In genomic region chr1:143173836-143174235, GRCm38 (mm10) we compare ENCODE assay signal across 19 mouse cellular contexts.
DNase-seq lines count a peak whose midpoint lies in the region; ATAC-seq and TF ChIP-seq lines count a peak whose summit lies in the region.
"Had no signal": no experiment of that assay in that cellular context is flagged by ENCODE, and none has a peak within 500 bp of the region (broad histone marks: within the 10 kb centered on the region; RNA-seq: fewer than 3 reads in every experiment).

No protein-coding gene starts in this region.

- TF ChIP-seq POLR2A in brain, embryonic 14.5 days (IDR thresholded peaks at IDR 0.05; ENCODE audit: borderline replicate concordance, extremely low read depth, insufficient read depth, insufficient read length, poor library complexity, severe bottlenecking): no peak

- H3K9ac ChIP-seq in forebrain, postnatal 0 days: no peak overlapping the region
- H3K9ac ChIP-seq in forebrain, embryonic 12.5 days: no peak overlapping the region
- H3K9ac ChIP-seq: embryonic facial prominence, embryonic 15.5 days; limb, embryonic 15.5 days; neural tube, embryonic 12.5 days had no signal

- no peak overlapping the region for H3K4me3 ChIP-seq in forebrain, postnatal 0 days (ENCODE audit: low read depth, low read length)
- H3K4me3 ChIP-seq in forebrain, embryonic 12.5 days (replicated peaks): no peak overlapping the region
- H3K4me3 ChIP-seq: embryonic facial prominence, embryonic 15.5 days; heart, embryonic 10.5 days; limb, embryonic 15.5 days; megakaryocyte, embryonic 14.5 days; neural tube, embryonic 12.5 days had no signal

- peak; percentile 30 for DNase-seq in forebrain, postnatal 0 days
- DNase-seq in A20 (ENCODE audit: low read depth, low spot score): peak; percentile 17
- DNase-seq in brain, embryonic 14.5 days (ENCODE audit: low read depth): peak; percentile 61
- DNase-seq in layer of hippocampus, adult 8-10 months (ENCODE audit: low spot score in 2 of 2): peak; percentile 59 to 69
- DNase-seq: embryo, embryonic 11 days; gastrocnemius, postnatal 25 days; heart, postnatal 14 days; kidney, adult 2 months; kidney, postnatal 36 days; lung, postnatal 14 days; thymus, postnatal 25 days had no signal

- H3K36me3 ChIP-seq in forebrain, postnatal 0 days (ENCODE audit: insufficient read depth): no peaks in the 10 kb centered on the region
- no peaks in the 10 kb centered on the region for H3K36me3 ChIP-seq in forebrain, embryonic 12.5 days (replicated peaks)
- H3K36me3 ChIP-seq: embryonic facial prominence, embryonic 15.5 days; heart, embryonic 10.5 days; limb, embryonic 15.5 days; neural tube, embryonic 12.5 days had no signal

- H3K27me3 ChIP-seq in forebrain, postnatal 0 days (ENCODE audit: insufficient read depth, low read length): no peaks in the 10 kb centered on the region
- H3K27me3 ChIP-seq in forebrain, embryonic 12.5 days: no peaks in the 10 kb centered on the region
- H3K27me3 ChIP-seq: embryonic facial prominence, embryonic 15.5 days; limb, embryonic 15.5 days; megakaryocyte, embryonic 14.5 days; neural tube, embryonic 12.5 days had no signal

- no peak for TF ChIP-seq CTCF in forebrain, postnatal 0 days (IDR thresholded peaks at IDR 0.05; ENCODE audit: low read depth)
- TF ChIP-seq CTCF in brain, embryonic 14.5 days (IDR thresholded peaks at IDR 0.05; ENCODE audit: borderline replicate concordance, extremely low read depth, insufficient read depth, insufficient read length): no peak

- H3K4me1 ChIP-seq in forebrain, postnatal 0 days (ENCODE audit: insufficient read depth): no peaks in the 10 kb centered on the region
- H3K4me1 ChIP-seq in forebrain, embryonic 12.5 days: no peaks in the 10 kb centered on the region
- H3K4me1 ChIP-seq: embryonic facial prominence, embryonic 15.5 days; limb, embryonic 15.5 days; megakaryocyte, embryonic 14.5 days; neural tube, embryonic 12.5 days had no signal

- no peak overlapping the region for H3K27ac ChIP-seq in forebrain, postnatal 0 days (ENCODE audit: low read depth, low read length)
- no peak overlapping the region for H3K27ac ChIP-seq in forebrain, embryonic 12.5 days
- H3K27ac ChIP-seq: embryonic facial prominence, embryonic 15.5 days; heart, embryonic 10.5 days; limb, embryonic 15.5 days; neural tube, embryonic 12.5 days had no signal

- ATAC-seq in forebrain, postnatal 0 days: no peak
- no peak for ATAC-seq in forebrain, embryonic 12.5 days (ENCODE audit: low FRiP score)
- no peak for ATAC-seq in monocyte, adult 5-6 weeks (replicated peaks; ENCODE audit: insufficient number of reproducible peaks, low FRiP score, low TSS enrichment, poor library complexity, severe bottlenecking)
- ATAC-seq in megakaryocyte-erythroid progenitor cell, adult 5-6 weeks (replicated peaks; ENCODE audit: low FRiP score, low TSS enrichment, poor library complexity, severe bottlenecking): no peak

- WGBS in forebrain, postnatal 0 days: 56% methylated on average over 2 of the region's 2 CpGs
- WGBS in forebrain, embryonic 12.5 days: 90% methylated on average over 2 of the region's 2 CpGs

- no peak overlapping the region for H3K4me2 ChIP-seq in forebrain, postnatal 0 days (ENCODE audit: low read depth)
- H3K4me2 ChIP-seq in forebrain, embryonic 12.5 days: no peak overlapping the region
- H3K4me2 ChIP-seq: embryonic facial prominence, embryonic 15.5 days; limb, embryonic 15.5 days; neural tube, embryonic 12.5 days had no signal

- no peaks in the 10 kb centered on the region for H3K9me3 ChIP-seq in forebrain, postnatal 0 days (ENCODE audit: low read length)
- no peaks in the 10 kb centered on the region for H3K9me3 ChIP-seq in forebrain, embryonic 12.5 days
- H3K9me3 ChIP-seq: embryonic facial prominence, embryonic 15.5 days; heart, embryonic 10.5 days; limb, embryonic 15.5 days; neural tube, embryonic 12.5 days had no signal
